Mouse (Mus musculus) embryonic facial prominence, embryonic 11.5 days (tissue): ENCODE results near the gene Stra8. TPM values are rescaled to one million over a fixed set of nuclear protein-coding genes. Genes with fewer than 3 reads are reported as not detected.

Experiments
- ATAC-seq: fragments of 200-750 bp; cut with Nextera tagmentation; replicated peaks from 2 replicates; pipeline ENCODE4 v1.8.0; 2017; ENCODE audit warnings: low read depth; ENCODE audit not compliant: insufficient number of reproducible peaks, low FRiP score, low TSS enrichment
- DNase-seq: peaks from one replicate; pipeline ENCODE4 v3.0.0-alpha.2; 2015; ENCODE audit warnings: low spot score
- H3K27ac ChIP-seq: fragments of 300-500 bp; sonication (generic); replicated peaks from 2 replicates; pipeline ENCODE4 v1.5.1; 2014; ENCODE audit warnings: mild to moderate bottlenecking, low read depth, low read length, control low read depth
- H3K27me3 ChIP-seq: fragments of 300-500 bp; sonication (generic); 2 replicates; pipeline ENCODE4 v1.6.1; 2014; ENCODE audit warnings: mild to moderate bottlenecking, low read length, moderate library complexity, mixed read lengths; ENCODE audit not compliant: control insufficient read depth, insufficient read depth
- H3K36me3 ChIP-seq: fragments of 300-500 bp; sonication (generic); replicated peaks from 2 replicates; pipeline ENCODE4 v1.6.1; 2014; ENCODE audit warnings: low read depth, mild to moderate bottlenecking, low read length, moderate library complexity, mixed read lengths; ENCODE audit not compliant: control insufficient read depth, insufficient read depth
- H3K4me1 ChIP-seq: fragments of 300-500 bp; sonication (generic); 2 replicates; pipeline ENCODE4 v1.6.1; 2014; ENCODE audit warnings: low read length, mixed read lengths; ENCODE audit not compliant: control insufficient read depth, insufficient read depth
- H3K4me2 ChIP-seq: fragments of 300-500 bp; sonication (generic); 2 replicates; pipeline ENCODE4 v1.6.1; 2014; ENCODE audit warnings: low read depth, mild to moderate bottlenecking, control low read depth, low read length, moderate library complexity
- H3K4me3 ChIP-seq: fragments of 300-500 bp; sonication (generic); 2 replicates; pipeline ENCODE4 v1.5.1; 2014; ENCODE audit warnings: low read depth, low read length, control low read depth
- H3K9ac ChIP-seq: fragments of 300-500 bp; sonication (generic); replicated peaks from 2 replicates; pipeline ENCODE4 v1.6.1; 2014; ENCODE audit warnings: mild to moderate bottlenecking, control low read depth, low read length
- H3K9me3 ChIP-seq: fragments of 300-500 bp; sonication (generic); replicated peaks from 2 replicates; pipeline ENCODE4 v1.6.1; 2016; ENCODE audit warnings: mild to moderate bottlenecking, low read length, inconsistent platforms, mixed read lengths; ENCODE audit not compliant: control insufficient read depth
- WGBS: fragments of 180-500 bp; shearing (Covaris S2); extraction: QIAGEN DNeasy Blood & Tissue Kit; methylation state at CpG from one replicate; pipeline ENCODE4 v1.1.7; 2014; 5-methylcytosine and 5-hydroxymethylcytosine counted together
- polyA plus RNA-seq: library from polyadenylated mRNA; unstranded; fragments of >200 nt; fragmentation: Nextera tagmentation; extraction: Ambion mirVana; gene quantifications from 2 replicates; pipeline ENCODE4 v1.2.1, GENCODE M21; 2014

Gene Stra8
- polyA plus RNA-seq, 1 experiment from 2014 or later: not detected

- ATAC-seq: no peak
These were observed 43.2 kb upstream of the Stra8 start for GRCm38 (mm10) chr6:34876835-34877156.

GRCm38 (mm10) chr6:34877509-34878321 is 42.2 kb upstream of the Stra8 start, which contains the start of gene Cyren:
TSS of gene Cyren (minus strand) at chr6:34878060.
- Histone ChIP-seq H3K4me3 (peak within 1 kb of the TSS; percentile 75), H3K9me3 (no peaks in the 10 kb centered on the region), H3K4me1 (no peaks in the 10 kb centered on the region; the same call in 1 of the 2 replicates), H3K9ac (peak within 1 kb of the TSS; percentile 90), H3K27me3 (no peaks in the 10 kb centered on the region), H3K27ac (peak within 1 kb of the TSS; percentile 87), H3K36me3 (0 out of 2 replicates have a peak, but pooled peaks cover 2% of the 10 kb centered on the region), H3K4me2 (peak within 1 kb of the TSS; percentile 67)
- ATAC-seq (peak; percentile 84), DNase-seq (peak; percentile 95)
- under 1% methylated on average over 49 of the region's 56 CpGs for WGBS

More at GRCm38 (mm10) chr6:34876835-34877156, 43.2 kb upstream of the Stra8 start:
- no peaks in the 10 kb centered on the region; the same call in 1 of the 2 replicates for H3K4me1 ChIP-seq
- H3K9ac ChIP-seq: peak overlapping the region; percentile 90
- H3K4me2 ChIP-seq: peak overlapping the region; percentile 67
- no peaks in the 10 kb centered on the region for H3K9me3 ChIP-seq
- no peak overlapping the region for H3K27ac ChIP-seq
- DNase-seq: no peak
- H3K4me3 ChIP-seq: peak overlapping the region; percentile 75
- H3K36me3 ChIP-seq: no peaks in the 10 kb centered on the region
- no peaks in the 10 kb centered on the region for H3K27me3 ChIP-seq
- 47% methylated on average over 2 of the region's 2 CpGs for WGBS

DNA sequence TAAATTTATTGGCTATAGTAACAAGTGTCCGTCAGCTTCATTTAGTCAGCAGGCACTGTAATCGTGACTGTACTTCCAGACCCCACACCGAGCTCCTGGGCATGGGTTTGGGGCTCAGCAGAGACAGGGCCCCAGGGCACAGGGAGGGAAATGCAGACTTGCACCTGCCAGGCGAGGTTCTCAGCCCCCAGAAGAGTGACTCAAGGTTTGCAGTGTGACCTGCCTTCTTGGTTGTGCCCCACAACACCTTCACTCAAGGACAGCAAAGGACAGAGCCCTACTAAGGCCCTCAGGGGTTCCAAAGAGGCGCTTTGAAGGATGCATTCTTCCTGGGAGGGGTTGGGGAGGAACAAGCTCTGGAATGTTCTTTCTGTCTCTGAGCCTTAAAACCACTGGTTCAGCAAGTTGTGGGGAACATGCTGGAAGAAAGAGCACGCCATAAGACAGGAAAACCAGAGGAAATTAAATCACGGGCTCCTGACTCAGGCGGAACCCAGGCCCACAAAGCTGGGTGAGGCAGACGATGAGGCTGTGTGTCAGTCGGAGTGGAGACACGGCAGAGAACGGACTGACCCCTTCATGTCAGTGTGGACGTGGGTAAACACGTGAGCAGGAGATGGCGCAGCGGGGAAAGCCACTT is 40.7 kb upstream of the Stra8 start:
- Histone ChIP-seq H3K27me3 (no peaks in the 10 kb centered on the region), H3K9me3 (no peaks in the 10 kb centered on the region), H3K4me2 (no peak overlapping the region), H3K36me3 (0 out of 2 replicates have a peak, but pooled peaks cover 2% of the 10 kb centered on the region), H3K4me1 (no peaks in the 10 kb centered on the region; the same call in 1 of the 2 replicates), H3K9ac (no peak overlapping the region), H3K4me3 (no peak overlapping the region), H3K27ac (no peak overlapping the region)
- 83% methylated on average over 16 of the region's 16 CpGs for WGBS
- no peak for DNase-seq
- ATAC-seq: no peak

GRCm38 (mm10) chr6:34879911-34880475 is 40.0 kb upstream of the Stra8 start:
- H3K9ac ChIP-seq: no peak overlapping the region; the same call in 1 of the 2 replicates
- no peaks in the 10 kb centered on the region; the same call in 1 of the 2 replicates for H3K4me1 ChIP-seq
- ATAC-seq (no peak), DNase-seq (peak; percentile 37)
- no peak overlapping the region for H3K4me3 ChIP-seq
- no peak overlapping the region for H3K4me2 ChIP-seq
- H3K27ac ChIP-seq: no peak overlapping the region
- no peaks in the 10 kb centered on the region for H3K9me3 ChIP-seq
- 0 out of 2 replicates have a peak, but pooled peaks cover 2% of the 10 kb centered on the region for H3K36me3 ChIP-seq
- WGBS: 49% methylated on average over 6 of the region's 6 CpGs
- H3K27me3 ChIP-seq: no peaks in the 10 kb centered on the region

DNA sequence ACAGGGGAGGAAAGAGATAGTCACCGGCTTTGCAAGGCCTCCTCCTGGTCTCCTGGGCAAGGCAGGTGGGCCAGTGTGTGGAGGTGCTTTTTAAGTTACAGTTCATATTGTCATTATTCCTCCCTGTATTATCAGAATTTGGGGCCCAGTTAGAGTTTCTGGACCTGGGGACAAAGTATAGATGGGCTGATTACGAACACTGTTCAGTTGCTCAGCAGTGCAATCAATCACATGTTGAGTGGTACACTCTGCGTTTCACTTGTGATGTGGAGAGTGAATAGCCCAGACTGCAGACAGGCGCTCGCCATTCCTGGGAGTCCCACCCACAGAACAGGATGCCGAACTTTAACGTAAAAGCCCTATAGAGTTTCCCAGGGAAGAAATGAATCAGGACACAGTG is 35.2 kb upstream of the Stra8 start:
- no peak for ATAC-seq
- Histone ChIP-seq H3K4me1 (no peaks in the 10 kb centered on the region), H3K4me3 (no peak overlapping the region), H3K36me3 (peaks cover 2% of the 10 kb centered on the region; the same call in 1 of the 2 replicates), H3K9ac (no peak overlapping the region), H3K27me3 (no peaks in the 10 kb centered on the region), H3K4me2 (no peak overlapping the region), H3K9me3 (no peaks in the 10 kb centered on the region), H3K27ac (no peak overlapping the region)
- DNase-seq: no peak
- WGBS: 89% methylated on average over 7 of the region's 7 CpGs

GRCm38 (mm10) chr6:34887131-34887850 is 32.7 kb upstream of the Stra8 start:
- H3K4me2 ChIP-seq: no peak overlapping the region
- DNase-seq: peak; percentile 15
- ATAC-seq: peak; percentile 77
- no peak overlapping the region for H3K4me3 ChIP-seq
- no peak overlapping the region for H3K27ac ChIP-seq
- WGBS: 66% methylated on average over 6 of the region's 6 CpGs
- H3K4me1 ChIP-seq: no peaks in the 10 kb centered on the region
- H3K27me3 ChIP-seq: no peaks in the 10 kb centered on the region
- no peak overlapping the region for H3K9ac ChIP-seq
- H3K36me3 ChIP-seq: peaks cover 8% of the 10 kb centered on the region; the same call in 1 of the 2 replicates
- no peaks in the 10 kb centered on the region for H3K9me3 ChIP-seq

GRCm38 (mm10) chr6:34889185-34889584 is 30.8 kb upstream of the Stra8 start:
- H3K36me3 ChIP-seq: peaks cover 8% of the 10 kb centered on the region; the same call in 1 of the 2 replicates
- no peaks in the 10 kb centered on the region for H3K4me1 ChIP-seq
- WGBS: 73% methylated on average over 4 of the region's 4 CpGs

More at GRCm38 (mm10) chr6:34889185-34889584, 30.8 kb upstream of the Stra8 start:
- no peak overlapping the region for H3K9ac ChIP-seq
- no peak overlapping the region for H3K4me2 ChIP-seq
- no peak overlapping the region for H3K4me3 ChIP-seq
- no peak overlapping the region for H3K27ac ChIP-seq
- H3K27me3 ChIP-seq: no peaks in the 10 kb centered on the region
- no peak for DNase-seq
- no peaks in the 10 kb centered on the region for H3K9me3 ChIP-seq
- ATAC-seq: no peak
